Mouse (Mus musculus) thymus, postnatal 10 days (tissue): Measurements from ENCODE around the gene Olfr1287.

Source experiments
- DNase-seq, 2 experiments: peaks; one replicate each; pipeline ENCODE4 v3.0.0; 2021; ENCODE audit warnings: low spot score in 2 of 2

The Olfr1287 gene

DNA sequence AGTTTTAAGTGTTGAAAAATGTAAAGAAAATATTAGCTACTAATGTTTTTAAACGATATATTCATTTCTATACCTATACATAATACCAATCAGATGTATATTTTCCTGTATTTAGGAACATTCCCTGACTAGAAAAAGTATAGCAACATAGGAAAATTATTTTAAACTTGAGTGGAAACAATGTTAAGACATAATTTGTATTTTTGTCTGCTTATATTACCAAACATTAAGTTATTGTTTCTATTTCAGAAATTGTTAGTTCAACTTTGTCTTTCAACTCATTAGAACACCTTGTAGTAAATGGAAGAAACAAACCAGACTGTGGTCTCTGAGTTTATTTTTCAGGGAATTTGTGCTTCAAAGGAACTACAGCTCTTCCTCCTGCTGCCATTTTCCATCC is at the start of gene Olfr1287:
TSS of gene Olfr1287 (plus strand) at position 301 of the 400 bp plus-strand sequence.
- DNase-seq, result no peak

DNA sequence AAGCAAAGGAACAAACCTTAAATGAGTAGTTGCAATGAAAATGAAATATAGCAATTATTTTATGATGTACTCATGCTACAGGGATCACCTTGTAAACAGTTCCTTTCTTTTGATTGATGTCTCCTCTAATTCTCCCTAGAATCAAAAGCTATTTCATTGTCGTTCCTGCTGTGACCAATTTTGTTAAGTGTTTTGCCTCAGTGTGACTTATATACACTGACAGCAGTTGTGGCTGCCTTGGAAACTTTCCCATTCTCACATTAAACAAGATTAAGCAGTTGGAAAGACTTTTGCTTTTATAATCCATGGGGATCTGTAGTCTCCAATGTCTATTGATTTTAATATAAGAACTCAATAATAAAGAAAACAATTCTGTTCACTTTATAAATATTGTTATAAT is 26.0 kb upstream of the Olfr1287 start, which contains the start of gene Olfr1286:
TSS of gene Olfr1286 (minus strand) at position 185 of the 400 bp plus-strand sequence.
- no peak for DNase-seq

DNA sequence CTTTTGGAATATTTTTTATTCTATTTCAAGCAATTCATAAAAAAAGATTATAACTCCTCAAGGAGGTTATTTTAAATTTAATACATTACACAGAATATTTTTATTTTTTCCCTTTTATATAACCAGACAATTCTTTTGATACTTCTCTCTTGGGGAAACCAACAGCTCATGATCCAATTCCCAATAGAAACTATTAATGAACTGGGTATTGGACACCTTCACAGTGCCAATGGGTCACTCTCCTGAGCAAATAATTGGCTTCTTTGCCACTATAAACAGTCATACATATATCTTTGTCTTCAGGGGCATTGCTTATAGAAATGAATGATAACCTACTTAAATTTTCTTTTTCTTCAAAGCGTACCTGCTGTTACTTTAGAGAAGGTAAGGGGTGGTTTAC is 24.9 kb downstream of the Olfr1287 start, which contains the start of gene Olfr1288:
TSS of gene Olfr1288 (plus strand) at position 301 of the 400 bp plus-strand sequence.
- no peak for DNase-seq

DNA sequence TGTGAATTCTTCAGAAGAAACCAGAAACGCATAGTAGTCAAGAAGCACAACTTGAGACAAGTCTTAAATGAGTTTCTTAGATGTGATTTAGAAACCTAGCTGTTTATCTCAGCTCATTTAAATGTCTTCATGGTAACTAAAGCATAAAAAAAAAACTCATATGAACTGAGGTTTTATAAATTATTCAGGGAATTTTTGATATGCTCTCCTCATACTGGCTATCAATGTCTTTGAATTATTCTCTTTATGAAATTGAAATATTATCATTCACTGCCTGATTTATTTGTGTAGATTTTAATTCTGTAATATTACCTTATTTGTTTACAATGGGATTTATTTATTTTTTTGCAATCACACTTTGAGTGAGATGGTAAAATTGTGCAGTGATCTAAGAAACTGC is 31.6 kb downstream of the Olfr1287 start, which contains the start of gene Olfr1289:
TSS of gene Olfr1289 (plus strand) at position 301 of the 400 bp plus-strand sequence.
- DNase-seq, result no peak

DNA sequence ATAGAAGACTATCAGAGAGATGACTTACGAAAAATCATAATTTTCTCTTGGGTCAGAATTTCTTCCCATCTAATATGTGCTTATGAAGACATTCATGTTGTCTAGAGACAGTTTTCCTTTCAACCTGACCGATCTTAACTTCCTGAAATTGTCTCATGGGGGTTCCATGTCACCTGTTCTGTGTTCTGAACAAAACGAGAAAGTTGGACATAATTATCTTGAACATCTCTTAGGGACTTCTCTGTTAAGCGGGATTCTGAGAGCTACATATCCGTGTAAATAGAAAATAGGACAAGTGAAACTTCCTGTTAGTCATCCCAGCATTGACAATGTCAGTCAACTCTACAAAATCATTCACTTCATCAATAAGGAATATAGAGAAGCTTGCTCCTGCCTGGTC is 44.8 kb downstream of the Olfr1287 start, which contains the start of gene Olfr1290:
TSS of gene Olfr1290 (minus strand) at position 101 of the 400 bp plus-strand sequence.
- DNase-seq, result no peak

DNA sequence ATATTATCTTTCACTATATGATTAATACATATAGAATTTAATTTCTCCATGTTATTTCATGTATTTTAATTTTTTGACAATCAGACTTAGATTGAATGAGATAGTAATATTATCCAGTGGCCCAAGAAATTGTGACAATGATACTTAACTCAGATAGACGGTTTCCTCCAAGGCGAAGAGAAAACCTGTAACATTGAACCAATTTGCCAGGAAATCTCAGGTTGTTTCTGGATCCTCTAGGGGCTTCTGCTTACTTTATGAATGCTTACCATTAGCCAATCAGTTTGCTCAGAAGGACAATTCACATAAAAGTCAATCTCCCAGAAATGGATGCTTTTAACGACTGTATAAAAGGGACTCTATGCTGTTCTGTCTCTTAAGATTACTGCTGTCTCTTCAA is 47.9 kb downstream of the Olfr1287 start, which contains the start of gene Olfr1291-ps1:
TSS of gene Olfr1291-ps1 (plus strand) at position 301 of the 400 bp plus-strand sequence.
- DNase-seq, result no peak
